Mouse (Mus musculus): Measurements from ENCODE around the gene Tnfsf4. TPM values are rescaled to one million over a fixed set of nuclear protein-coding genes. Genes with fewer than 3 reads are reported as not detected.
A peak's percentile ranks its signal among the peaks of the same experiment; 100 is the strongest.

Tnfsf4 gene
- polyA plus RNA-seq, 1 experiment from 2014 or later = not detected

- H3K4me1 ChIP-seq (replicated peaks) = no peaks in the 10 kb centered on the region
- H3K36me3 ChIP-seq = no peaks in the 10 kb centered on the region
- H3K9me3 ChIP-seq = 0 out of 2 replicates have a peak, but pooled peaks cover 3% of the 10 kb centered on the region
- H3K27ac ChIP-seq (replicated peaks) = no peak overlapping the region
- H3K4me3 ChIP-seq = no peak overlapping the region
- ATAC-seq (ENCODE audit: low read depth) = no peak
- H3K27me3 ChIP-seq = no peaks in the 10 kb centered on the region
- WGBS = 42% methylated on average over 2 of the region's 2 CpGs
- no peak overlapping the region for H3K9ac ChIP-seq
- no peak overlapping the region for H3K4me2 ChIP-seq
These were observed 7.9 kb downstream of the Tnfsf4 start for GRCm38 (mm10) chr1:161403061-161403460.

GRCm38 (mm10) chr1:161406480-161406879, 11.3 kb downstream of the Tnfsf4 start:
- no peak overlapping the region for H3K27ac ChIP-seq (replicated peaks)
- H3K9ac ChIP-seq = no peak overlapping the region
- no peak overlapping the region for H3K4me3 ChIP-seq
- H3K4me1 ChIP-seq (replicated peaks) = no peaks in the 10 kb centered on the region
- no peak for ATAC-seq (ENCODE audit: low read depth)
- H3K9me3 ChIP-seq = 0 out of 2 replicates have a peak, but pooled peaks cover 3% of the 10 kb centered on the region
- no peaks in the 10 kb centered on the region for H3K27me3 ChIP-seq
- no peak overlapping the region for H3K4me2 ChIP-seq
- WGBS = 87% methylated on average over 1 of the region's 1 CpGs
- no peaks in the 10 kb centered on the region for H3K36me3 ChIP-seq

DNA sequence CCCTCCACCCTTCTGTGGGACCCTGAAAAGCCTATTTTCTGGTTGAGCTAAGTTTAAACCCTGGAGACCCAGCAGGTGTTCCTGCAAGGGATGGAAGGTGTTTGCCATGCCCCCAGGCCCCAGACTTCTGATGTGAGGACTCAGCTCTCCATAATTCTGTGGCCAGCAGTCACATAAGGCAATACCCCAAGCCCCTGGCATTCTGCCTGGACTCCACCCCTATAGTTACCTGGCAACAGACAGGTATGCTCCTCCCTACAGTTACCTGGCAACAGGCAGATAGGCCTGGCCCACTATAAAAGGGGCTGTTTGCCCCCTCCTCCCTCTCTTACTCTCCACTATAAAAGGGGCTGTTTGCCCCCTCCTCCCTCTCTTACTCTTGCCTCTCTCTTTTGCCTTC, 24.7 kb downstream of the Tnfsf4 start:
- H3K9ac ChIP-seq = no peak overlapping the region
- H3K36me3 ChIP-seq = no peaks in the 10 kb centered on the region
- no peak overlapping the region for H3K4me2 ChIP-seq
- no peak for ATAC-seq (ENCODE audit: low read depth)
- H3K4me3 ChIP-seq = no peak overlapping the region
- H3K27ac ChIP-seq (replicated peaks) = no peak overlapping the region
- H3K27me3 ChIP-seq = no peaks in the 10 kb centered on the region
- no peaks in the 10 kb centered on the region for H3K4me1 ChIP-seq (replicated peaks)
- no peaks in the 10 kb centered on the region for H3K9me3 ChIP-seq

GRCm38 (mm10) chr1:161420646-161421045, 25.4 kb downstream of the Tnfsf4 start:
- WGBS = 85% methylated on average over 9 of the region's 9 CpGs
- H3K27me3 ChIP-seq = no peaks in the 10 kb centered on the region
- H3K9ac ChIP-seq = no peak overlapping the region
- no peak overlapping the region for H3K27ac ChIP-seq (replicated peaks)
- no peaks in the 10 kb centered on the region for H3K4me1 ChIP-seq (replicated peaks)
- no peaks in the 10 kb centered on the region for H3K9me3 ChIP-seq
- no peak for ATAC-seq (ENCODE audit: low read depth)
- H3K4me2 ChIP-seq = no peak overlapping the region
- H3K4me3 ChIP-seq = no peak overlapping the region
- H3K36me3 ChIP-seq = no peaks in the 10 kb centered on the region

- no peaks in the 10 kb centered on the region for H3K36me3 ChIP-seq
- H3K9ac ChIP-seq = no peak overlapping the region
- no peaks in the 10 kb centered on the region for H3K4me1 ChIP-seq (replicated peaks)
- no peaks in the 10 kb centered on the region for H3K9me3 ChIP-seq
- H3K4me3 ChIP-seq = no peak overlapping the region
- WGBS = 80% methylated on average over 4 of the region's 4 CpGs
- H3K4me2 ChIP-seq = no peak overlapping the region
- H3K27me3 ChIP-seq = no peaks in the 10 kb centered on the region
- no peak overlapping the region for H3K27ac ChIP-seq (replicated peaks)
- ATAC-seq (ENCODE audit: low read depth) = no peak
These were observed 31.3 kb downstream of the Tnfsf4 start for GRCm38 (mm10) chr1:161426277-161427056.

GRCm38 (mm10) chr1:161427057-161427311, 31.8 kb downstream of the Tnfsf4 start:
- H3K36me3 ChIP-seq = no peaks in the 10 kb centered on the region
- no peak overlapping the region for H3K27ac ChIP-seq (replicated peaks)
- H3K4me2 ChIP-seq = no peak overlapping the region
- H3K9me3 ChIP-seq = no peaks in the 10 kb centered on the region
- no peak for ATAC-seq (ENCODE audit: low read depth)
- H3K27me3 ChIP-seq = no peaks in the 10 kb centered on the region
- H3K4me1 ChIP-seq (replicated peaks) = no peaks in the 10 kb centered on the region
- no peak overlapping the region for H3K9ac ChIP-seq
- 93% methylated on average over 1 of the region's 1 CpGs for WGBS
- H3K4me3 ChIP-seq = no peak overlapping the region

DNA sequence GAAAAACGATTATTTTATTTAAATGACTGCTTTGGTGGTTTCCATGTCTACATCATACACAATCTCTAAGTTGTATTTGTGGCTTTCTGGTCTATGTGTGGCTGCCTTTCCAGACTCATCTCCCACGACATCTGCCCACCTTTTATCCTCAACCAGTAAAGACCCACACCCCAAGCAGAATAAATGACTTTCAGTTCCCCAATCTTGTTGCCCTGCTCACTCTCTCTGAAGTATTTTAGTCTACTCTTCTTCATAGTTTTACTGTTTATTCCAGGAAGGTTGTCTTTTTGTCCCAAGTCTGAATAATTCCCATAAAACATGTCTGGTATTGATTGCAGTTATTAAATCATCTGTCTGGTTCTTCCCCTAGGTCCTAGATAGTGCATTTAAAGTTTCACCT, 40.6 kb downstream of the Tnfsf4 start:
- Histone ChIP-seq H3K4me3 (no peak overlapping the region), H3K27me3 (no peaks in the 10 kb centered on the region), H3K9ac (no peak overlapping the region), H3K4me2 (no peak overlapping the region), H3K27ac (replicated peaks) (no peak overlapping the region), H3K4me1 (replicated peaks) (no peaks in the 10 kb centered on the region), H3K36me3 (no peaks in the 10 kb centered on the region), H3K9me3 (no peaks in the 10 kb centered on the region)
- 86% methylated on average over 2 of the region's 2 CpGs for WGBS
- ATAC-seq (ENCODE audit: low read depth) = no peak

DNA sequence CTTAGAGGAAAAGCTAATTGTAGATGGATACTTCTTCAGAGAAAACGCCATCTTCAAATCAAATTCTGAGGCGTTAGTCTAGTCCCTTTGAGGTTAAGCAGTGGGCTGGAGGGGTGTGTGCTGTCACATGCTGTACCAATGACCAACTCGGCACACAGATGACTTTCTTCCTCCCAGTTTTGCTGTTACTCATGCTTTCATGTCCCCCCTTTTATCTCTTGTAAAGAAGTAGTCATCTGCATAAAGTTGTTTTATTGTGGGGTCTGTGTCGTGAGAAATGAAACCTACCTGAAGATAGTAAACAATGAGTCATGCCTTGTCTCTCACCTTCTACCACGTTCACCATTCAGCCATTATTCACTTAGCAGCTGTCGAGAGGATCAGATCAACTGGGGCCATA, 41.3 kb downstream of the Tnfsf4 start:
- no peaks in the 10 kb centered on the region for H3K36me3 ChIP-seq
- no peak overlapping the region for H3K4me2 ChIP-seq
- H3K4me3 ChIP-seq = no peak overlapping the region
- ATAC-seq (ENCODE audit: low read depth) = no peak
- no peaks in the 10 kb centered on the region for H3K9me3 ChIP-seq
- H3K9ac ChIP-seq = no peak overlapping the region
- no peak overlapping the region for H3K27ac ChIP-seq (replicated peaks)
- H3K4me1 ChIP-seq (replicated peaks) = no peaks in the 10 kb centered on the region
- 85% methylated on average over 6 of the region's 6 CpGs for WGBS
- no peaks in the 10 kb centered on the region for H3K27me3 ChIP-seq

- no peaks in the 10 kb centered on the region for H3K36me3 ChIP-seq
- no peaks in the 10 kb centered on the region for H3K9me3 ChIP-seq
- H3K27ac ChIP-seq (replicated peaks) = no peak overlapping the region
- no peak overlapping the region for H3K4me2 ChIP-seq
- no peaks in the 10 kb centered on the region for H3K27me3 ChIP-seq
- no peak overlapping the region for H3K4me3 ChIP-seq
- WGBS = 58% methylated on average over 7 of the region's 7 CpGs
- ATAC-seq (ENCODE audit: low read depth) = no peak
- no peaks in the 10 kb centered on the region for H3K4me1 ChIP-seq (replicated peaks)
- H3K9ac ChIP-seq = no peak overlapping the region
These were observed 49.6 kb downstream of the Tnfsf4 start for GRCm38 (mm10) chr1:161444858-161445257.

DNA sequence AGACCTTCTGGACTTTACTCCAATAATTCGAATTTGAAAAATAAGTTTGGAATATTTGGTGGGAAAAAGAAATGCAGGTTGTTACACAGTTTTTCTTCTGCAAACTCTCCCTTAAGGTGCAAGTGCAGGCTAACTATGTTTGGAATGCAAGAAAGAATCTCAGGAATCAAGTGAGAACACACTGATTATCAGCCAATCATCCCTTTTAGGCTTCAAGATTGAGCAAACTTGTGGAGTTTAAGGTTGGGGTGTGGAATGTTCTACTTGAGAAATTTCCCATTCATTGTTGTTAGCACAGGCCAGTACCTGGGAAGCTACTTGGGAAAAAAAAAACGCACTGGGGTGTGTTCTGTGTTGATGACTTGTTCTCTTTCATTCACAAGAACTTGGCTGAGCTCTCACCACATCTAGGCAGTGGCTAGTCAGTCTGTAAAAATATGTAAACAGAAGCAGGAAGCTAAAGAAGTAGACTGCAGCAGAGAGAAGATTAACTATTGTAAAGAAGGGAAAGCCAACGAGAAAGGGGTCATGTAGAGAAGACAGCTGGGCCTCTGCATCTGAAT, 56.6 kb downstream of the Tnfsf4 start:
- no peak overlapping the region for H3K4me3 ChIP-seq
- 63% methylated on average over 3 of the region's 3 CpGs for WGBS
- peaks cover 5% of the 10 kb centered on the region; the same call in 1 of the 2 replicates for H3K9me3 ChIP-seq
- H3K4me2 ChIP-seq = no peak overlapping the region
- H3K4me1 ChIP-seq (replicated peaks) = no peaks in the 10 kb centered on the region
- ATAC-seq (ENCODE audit: low read depth) = no peak
- H3K9ac ChIP-seq = no peak overlapping the region
- no peaks in the 10 kb centered on the region for H3K36me3 ChIP-seq
- no peak overlapping the region for H3K27ac ChIP-seq (replicated peaks)
- no peaks in the 10 kb centered on the region for H3K27me3 ChIP-seq

DNA sequence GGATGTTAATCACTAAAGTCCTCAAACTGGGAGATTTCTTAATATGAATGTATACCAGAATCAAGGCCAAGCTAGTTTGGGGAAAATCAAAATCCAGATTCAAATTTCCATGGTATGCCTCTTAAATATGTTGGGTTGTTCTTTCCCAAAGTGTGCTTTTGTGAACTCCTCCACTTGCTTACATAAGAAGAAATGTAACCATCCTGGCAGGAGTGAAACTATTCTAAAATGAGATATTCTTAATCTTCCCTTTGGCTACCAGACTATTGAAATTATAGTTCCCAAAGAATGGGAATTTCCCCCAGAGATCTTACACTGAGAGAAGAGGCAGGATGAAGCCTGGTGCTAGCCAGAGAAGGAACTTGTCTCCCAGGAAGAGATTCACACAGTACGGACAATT, 57.0 kb downstream of the Tnfsf4 start:
- Histone ChIP-seq H3K27ac (replicated peaks) (no peak overlapping the region), H3K4me2 (no peak overlapping the region), H3K4me3 (no peak overlapping the region), H3K9ac (no peak overlapping the region), H3K4me1 (replicated peaks) (no peaks in the 10 kb centered on the region), H3K36me3 (no peaks in the 10 kb centered on the region), H3K9me3 (peaks cover 5% of the 10 kb centered on the region; the same call in 1 of the 2 replicates), H3K27me3 (no peaks in the 10 kb centered on the region)
- 82% methylated on average over 1 of the region's 1 CpGs for WGBS
- no peak for ATAC-seq (ENCODE audit: low read depth)

DNA sequence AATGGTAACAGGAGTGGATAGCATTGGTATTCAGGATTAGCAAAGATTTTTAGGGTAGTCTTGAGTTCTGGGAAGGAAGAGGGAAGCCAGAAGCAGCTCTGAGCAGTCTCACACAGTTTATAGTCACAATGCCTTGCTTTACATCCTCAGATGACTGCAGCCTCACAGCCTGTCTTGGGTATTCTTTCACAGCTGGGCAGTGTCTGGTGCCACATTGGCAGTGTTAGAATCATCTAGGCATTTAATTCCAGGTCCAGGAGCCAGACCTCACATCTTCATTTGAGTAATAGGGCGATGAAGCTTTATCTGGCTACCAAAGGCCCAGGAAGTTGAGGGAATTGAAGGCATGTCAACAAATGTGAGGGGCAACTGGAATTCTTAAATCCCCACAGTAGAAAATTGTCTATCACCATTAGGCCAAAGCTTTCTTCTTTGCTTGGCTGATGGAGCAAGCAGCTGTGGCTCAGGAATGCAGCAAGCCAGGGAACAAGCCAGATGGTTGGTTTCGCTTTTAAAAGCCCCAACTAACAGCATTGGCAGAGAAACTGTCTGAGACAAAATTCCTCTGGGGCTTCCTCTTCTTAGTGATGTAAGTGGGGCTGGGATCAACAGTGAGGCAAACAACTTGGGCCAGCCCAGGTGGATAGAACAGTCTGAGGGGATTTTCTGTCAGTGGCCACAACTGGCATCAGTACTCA, 68.3 kb downstream of the Tnfsf4 start:
- H3K9me3 ChIP-seq = no peaks in the 10 kb centered on the region
- ATAC-seq (ENCODE audit: low read depth) = no peak
- no peaks in the 10 kb centered on the region for H3K27me3 ChIP-seq
- H3K4me1 ChIP-seq (replicated peaks) = peaks cover 7% of the 10 kb centered on the region; the same call in 1 of the 2 replicates
- H3K4me2 ChIP-seq = no peak overlapping the region
- H3K9ac ChIP-seq = no peak overlapping the region
- 84% methylated on average over 2 of the region's 2 CpGs for WGBS
- peak overlapping the region; percentile 46 for H3K27ac ChIP-seq (replicated peaks)
- H3K36me3 ChIP-seq = no peaks in the 10 kb centered on the region
- no peak overlapping the region for H3K4me3 ChIP-seq

Data from neural tube, embryonic 13.5 days (tissue).